Mouse (Mus musculus): ENCODE results near the gene Bag5. TPM values are rescaled to one million over a fixed set of nuclear protein-coding genes. Genes with fewer than 3 reads are reported as not detected.

The Bag5 gene
- 1 to 10 TPM; 7.5 to 8.3 TPM for total RNA-seq (2023)

DNA sequence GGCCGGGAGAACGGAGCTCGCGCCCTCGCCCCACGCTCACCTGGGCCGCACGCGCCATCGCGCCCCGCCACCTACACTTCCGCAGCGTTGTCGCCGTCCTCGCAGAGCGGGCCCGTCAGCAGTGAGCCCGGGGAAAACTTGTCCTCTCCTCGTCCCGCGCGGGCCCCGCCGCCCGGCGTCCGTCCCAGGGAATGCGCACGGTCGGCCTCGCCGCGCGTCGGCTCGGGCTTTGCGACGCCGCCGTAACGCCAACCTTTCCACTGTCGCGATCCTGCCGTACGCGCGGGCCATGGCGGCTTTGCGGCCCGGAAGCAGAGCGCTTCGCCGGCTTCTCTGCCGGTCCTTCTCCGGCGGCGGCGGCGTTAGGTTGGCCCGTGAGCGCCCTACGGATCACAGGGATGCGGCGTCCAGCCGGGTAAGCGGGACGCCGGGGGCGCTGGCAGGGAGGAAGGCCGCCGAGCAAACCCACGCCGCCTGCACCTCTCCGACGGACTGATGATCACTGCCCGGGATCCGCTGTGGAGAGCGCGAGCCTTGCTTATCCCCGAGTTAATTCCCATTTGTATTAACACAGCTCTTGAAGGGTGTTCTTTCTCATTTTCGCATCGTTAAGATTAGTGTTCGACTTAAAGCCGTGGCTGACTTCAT, at the start of gene Bag5, which contains the start of gene Apopt1:
Gene Bag5, minus strand, starts transcription at position 254 of the 648 bp plus-strand sequence.
Gene Apopt1, plus strand, starts transcription at position 258 of the 648 bp plus-strand sequence.

DNA sequence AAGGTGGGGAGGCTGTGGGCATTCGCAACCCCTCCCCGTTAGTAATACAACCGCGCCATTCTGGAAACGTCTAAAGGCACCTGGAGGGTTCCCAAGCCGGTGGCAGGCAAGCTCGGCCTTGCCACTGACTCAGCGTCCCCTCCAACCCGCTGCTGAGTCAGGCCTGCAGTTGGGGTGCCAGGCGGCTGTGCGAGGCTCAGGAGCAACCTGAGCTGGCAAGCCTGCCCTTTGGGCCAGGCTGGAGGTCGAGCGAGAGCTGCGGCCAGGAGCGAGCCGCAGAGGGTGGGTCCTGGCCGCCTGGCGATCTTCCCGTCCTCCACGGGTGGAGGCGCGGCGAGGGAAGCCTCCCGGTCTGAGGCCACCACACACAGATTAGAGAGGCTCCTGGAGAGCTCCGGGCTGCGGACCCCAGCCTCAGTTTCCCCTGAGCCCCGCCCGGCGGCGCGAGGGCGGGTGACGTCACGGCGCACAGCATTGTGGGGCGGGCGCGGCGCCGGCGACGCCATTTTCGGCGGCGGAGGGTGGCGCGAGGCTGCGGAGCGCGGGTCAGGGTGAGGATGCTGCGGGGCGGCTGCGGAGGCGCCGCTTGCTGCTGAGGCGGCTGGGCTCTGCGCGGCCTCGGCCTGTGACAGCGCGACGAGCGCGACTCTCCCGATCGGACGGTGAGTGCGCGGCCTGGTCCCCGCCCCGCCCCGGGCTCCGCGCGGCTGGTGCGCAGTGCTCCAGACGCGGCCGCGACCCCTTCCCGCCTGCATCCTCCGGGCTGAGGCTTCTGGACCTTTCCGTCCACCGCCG, 45.5 kb upstream of the Bag5 start, which contains the start of gene Klc1:
Gene Klc1, plus strand, starts transcription at position 469 of the 795 bp plus-strand sequence.

DNA sequence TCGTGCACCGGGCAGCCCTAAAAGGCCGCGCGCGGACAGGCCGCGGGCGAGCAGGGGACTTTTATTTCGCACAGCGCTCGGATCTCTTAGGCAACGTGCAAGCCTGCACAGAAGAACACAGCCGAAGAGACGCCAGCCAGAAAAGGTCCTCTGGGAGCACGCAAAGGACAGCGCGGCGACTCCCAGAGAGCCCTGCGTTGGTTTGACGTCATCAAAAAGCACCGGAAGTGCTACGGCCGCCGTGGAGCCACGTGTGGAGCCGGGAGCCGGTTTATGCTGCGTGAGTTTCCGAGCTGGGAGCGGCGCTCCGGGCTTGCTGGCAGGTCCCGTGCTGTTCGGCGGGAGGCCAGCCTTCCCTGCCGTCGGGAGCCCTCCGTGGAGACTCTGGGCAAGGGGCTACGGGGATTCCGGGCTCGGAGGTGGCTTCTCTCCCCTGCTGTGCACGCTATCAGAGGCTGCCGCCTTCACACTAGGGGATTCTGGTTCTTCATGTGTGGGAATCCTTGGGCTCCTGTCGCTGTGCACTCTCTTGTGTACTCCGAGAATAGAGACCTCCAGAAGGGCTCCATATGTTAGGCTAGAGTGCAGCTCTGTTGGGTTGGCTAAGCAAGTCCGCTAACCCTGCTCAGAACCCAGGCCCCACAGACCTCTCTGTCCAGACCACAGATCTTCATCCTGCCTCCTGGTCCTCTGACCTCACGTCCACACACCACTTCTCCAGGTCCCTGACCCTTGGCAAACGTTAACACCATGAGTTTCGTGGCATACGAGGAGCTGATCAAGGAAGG, 35.0 kb downstream of the Bag5 start, which contains the start of gene Trmt61a:
Gene Trmt61a, plus strand, starts transcription at position 224 of the 788 bp plus-strand sequence.

DNA sequence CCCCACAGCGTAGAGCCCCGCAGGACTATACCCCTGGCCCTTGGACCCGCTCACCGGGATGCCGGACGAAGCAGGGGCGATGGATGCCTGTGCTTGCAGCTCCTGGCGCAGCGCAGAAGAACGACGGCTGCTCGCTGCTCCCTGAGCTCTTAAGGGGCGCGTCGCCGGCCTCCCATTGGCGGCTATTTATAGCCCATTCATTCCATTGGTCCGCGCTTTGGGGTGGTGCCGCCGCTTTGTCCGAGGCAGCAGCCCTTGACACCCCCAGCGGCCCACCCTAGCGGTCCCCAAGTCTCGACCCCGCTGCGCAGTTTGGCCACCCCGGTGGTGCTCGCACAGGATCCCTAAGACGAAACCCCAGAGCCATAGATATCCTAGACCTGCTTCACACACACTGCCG, 40.9 kb downstream of the Bag5 start, which contains the start of gene Ckb:
Gene Ckb, minus strand, starts transcription at position 163 of the 400 bp plus-strand sequence.

Other genes with a start within 250 kb of the Bag5 start
- gene Gm266, start 227.4 kb downstream of the Bag5 start, total RNA-seq (2023): under 1 TPM in 1 of 2 experiments, not detected in 1; 0.77 TPM
- gene Eif5, start 175.2 kb downstream of the Bag5 start, total RNA-seq (2023): 100 to 1,000 TPM; 644 to 669 TPM
- 10 to 100 TPM; 51.1 to 56.3 TPM for gene Mark3, start 138.7 kb downstream of the Bag5 start, total RNA-seq (2023)
- 1 to 10 TPM; 2.8 to 5.7 TPM for gene Ckb, start 40.9 kb downstream of the Bag5 start, total RNA-seq (2023)
- gene Trmt61a, start 35.2 kb downstream of the Bag5 start, total RNA-seq (2023): 1 to 10 TPM; 3.0 to 4.1 TPM
- gene Apopt1, start within 50 bp of the Bag5 start, total RNA-seq (2023): 10 to 100 TPM; 16.6 to 17.1 TPM
- gene Klc1, start 45.6 kb upstream of the Bag5 start, total RNA-seq (2023): 10 to 100 TPM; 55.4 to 62.0 TPM
- gene Xrcc3, start 100.6 kb upstream of the Bag5 start, total RNA-seq (2023): 1 to 10 TPM; 4.4 to 4.6 TPM
- 1 to 10 TPM; 3.3 to 4.7 TPM for gene Zfyve21, start 100.9 kb upstream of the Bag5 start, total RNA-seq (2023)
- 1 to 10 TPM; 1.8 to 2.3 TPM for gene Ppp1r13b, start 194.9 kb upstream of the Bag5 start, total RNA-seq (2023)

All from neutrophil, adult 83 days (primary cell).